Mouse (Mus musculus): ENCODE results near the gene Tll1.

- TF ChIP-seq CTCF (IDR thresholded peaks at IDR 0.05; ENCODE audit: extremely low read depth, insufficient read depth, insufficient read length, insufficient replicate concordance) (no peak), POLR2A (IDR thresholded peaks at IDR 0.05; ENCODE audit: low read depth, low read length) (no peak)
Measured at GRCm38 (mm10) chr8:64204801-64205311, 1.2 kb downstream of the Tll1 start.

All from spleen, adult 2 months (tissue).